Mouse (Mus musculus) lung, postnatal 0 days (tissue): ENCODE data around the gene Nkx3-2. TPM values are rescaled to one million over a fixed set of nuclear protein-coding genes. Genes with fewer than 3 reads are reported as not detected.
A peak's percentile ranks its signal among the peaks of the same experiment; 100 is the strongest.

Experiments
- ATAC-seq: fragments of 200-750 bp; cut with Nextera tagmentation; 2 replicates; pipeline ENCODE4 v1.8.0; 2017; ENCODE audit warnings: moderate library complexity
- DNase-seq: peaks from one replicate; pipeline ENCODE4 v3.0.0-alpha.2; 2016; ENCODE audit warnings: low spot score
- H3K27ac ChIP-seq: fragments of 300-500 bp; sonication (generic); 2 replicates; pipeline ENCODE4 v1.5.1; 2014; ENCODE audit warnings: antibody characterized with exemption, mild to moderate bottlenecking, low read length, mixed read lengths
- H3K27me3 ChIP-seq: fragments of 300-500 bp; sonication (generic); replicated peaks from 2 replicates; pipeline ENCODE4 v1.6.1; 2014; ENCODE audit warnings: low read length, mixed read lengths; ENCODE audit not compliant: insufficient read depth
- H3K36me3 ChIP-seq: fragments of 300-500 bp; sonication (generic); 2 replicates; pipeline ENCODE4 v1.6.1; 2014; ENCODE audit warnings: low read length, mixed read lengths; ENCODE audit not compliant: insufficient read depth
- H3K4me1 ChIP-seq: fragments of 300-500 bp; sonication (generic); 2 replicates; pipeline ENCODE4 v1.6.1; 2014; ENCODE audit warnings: antibody characterized with exemption, low read depth, low read length, mixed read lengths; ENCODE audit not compliant: insufficient read depth
- H3K4me2 ChIP-seq: fragments of 300-500 bp; sonication (generic); replicated peaks from 2 replicates; pipeline ENCODE4 v1.6.1; 2014; ENCODE audit warnings: low read depth, mild to moderate bottlenecking, low read length, moderate library complexity, mixed read lengths
- H3K4me3 ChIP-seq: fragments of 300-500 bp; sonication (generic); 2 replicates; pipeline ENCODE4 v1.5.1; 2014; ENCODE audit warnings: low read depth, low read length
- H3K9ac ChIP-seq: fragments of 300-500 bp; sonication (generic); replicated peaks from 2 replicates; pipeline ENCODE4 v1.6.1; 2014; ENCODE audit warnings: low read depth, mild to moderate bottlenecking
- H3K9me3 ChIP-seq: fragments of 300-500 bp; sonication (generic); 2 replicates; pipeline ENCODE4 v1.6.1; 2016; ENCODE audit warnings: low read length, mixed read lengths
- CTCF ChIP-seq: IDR thresholded peaks from 2 replicates; pipeline ENCODE4 v1.5.1; 2016; ENCODE audit warnings: antibody characterized with exemption, mild to moderate bottlenecking
- EP300 ChIP-seq: IDR thresholded peaks from 2 replicates; pipeline ENCODE4 v1.6.1; 2016; ENCODE audit warnings: antibody characterized with exemption, mild to moderate bottlenecking, control low read depth
- WGBS: fragments of 180-500 bp; shearing (Covaris S2); extraction: QIAGEN DNeasy Blood & Tissue Kit; methylation state at CpG from one replicate; pipeline ENCODE4 v1.1.7; 2014; 5-methylcytosine and 5-hydroxymethylcytosine counted together
- polyA plus RNA-seq: library from polyadenylated mRNA; unstranded; fragments of >200 nt; fragmentation: Nextera tagmentation; extraction: Ambion mirVana; gene quantifications from 2 replicates; pipeline ENCODE4 v1.2.1, GENCODE M21; 2015

Gene Nkx3-2
- polyA plus RNA-seq, result not detected in 2 replicates

GRCm38 (mm10) chr5:41763731-41764721, at the start of gene Nkx3-2:
Gene Nkx3-2 (minus strand): TSS chr5:41764501.
- no peak for DNase-seq
- H3K4me3 ChIP-seq, result peak within 1 kb of the TSS; percentile 28
- peaks cover 79% of the 10 kb centered on the region for H3K27me3 ChIP-seq

GRCm38 (mm10) chr5:41812516-41812915, 48.2 kb upstream of the Nkx3-2 start:
- TF ChIP-seq CTCF (no peak), EP300 (no peak)

More at GRCm38 (mm10) chr5:41763731-41764721, at the start of gene Nkx3-2:
- peaks cover 2% of the 10 kb centered on the region; the same call in 1 of the 2 replicates for H3K4me1 ChIP-seq
- no peak for TF ChIP-seq CTCF
- no peak for TF ChIP-seq EP300
- peak within 1 kb of the TSS; percentile 43 for H3K4me2 ChIP-seq
- no peak within 1 kb of the TSS for H3K9ac ChIP-seq
- H3K36me3 ChIP-seq, result no peaks in the 10 kb centered on the region
- WGBS, result 1% methylated on average over 70 of the region's 79 CpGs
- peak; percentile 19; the same call in 1 of the 2 replicates for ATAC-seq
- H3K27ac ChIP-seq, result no peak within 1 kb of the TSS
- no peaks in the 10 kb centered on the region for H3K9me3 ChIP-seq

DNA sequence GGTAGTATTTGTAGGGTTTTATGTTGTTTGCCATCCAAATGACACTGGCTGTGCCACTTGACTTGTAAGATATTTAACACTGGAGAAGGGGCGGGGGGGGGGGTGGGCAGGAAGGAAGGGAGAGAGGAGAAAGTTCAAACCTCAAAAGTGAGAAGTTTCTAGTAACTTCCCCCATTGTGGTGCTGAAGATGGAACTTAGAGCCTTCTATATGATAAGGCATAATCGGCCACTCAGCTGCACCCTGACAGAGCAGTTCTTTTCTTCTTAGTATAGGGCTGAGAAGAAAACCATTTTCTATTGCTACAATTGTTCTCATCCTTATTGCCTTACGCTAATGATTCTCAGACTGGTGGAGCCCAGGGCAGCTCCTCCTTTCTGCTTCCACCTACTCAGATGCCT, 47.0 kb upstream of the Nkx3-2 start:
- TF ChIP-seq CTCF (no peak), EP300 (no peak)
- no peaks in the 10 kb centered on the region for H3K9me3 ChIP-seq
- WGBS, result 81% methylated on average over 3 of the region's 3 CpGs
- H3K27ac ChIP-seq, result no peak overlapping the region
- H3K27me3 ChIP-seq, result no peaks in the 10 kb centered on the region
- H3K9ac ChIP-seq, result no peak overlapping the region
- no peak overlapping the region for H3K4me2 ChIP-seq
- H3K36me3 ChIP-seq, result peaks cover 27% of the 10 kb centered on the region; the same call in 1 of the 2 replicates
- ATAC-seq, result no peak
- no peak overlapping the region for H3K4me3 ChIP-seq
- no peaks in the 10 kb centered on the region for H3K4me1 ChIP-seq
- DNase-seq, result no peak

More at GRCm38 (mm10) chr5:41812516-41812915, 48.2 kb upstream of the Nkx3-2 start:
- H3K9ac ChIP-seq, result no peak overlapping the region
- no peaks in the 10 kb centered on the region for H3K27me3 ChIP-seq
- no peak for ATAC-seq
- H3K9me3 ChIP-seq, result no peaks in the 10 kb centered on the region
- H3K4me2 ChIP-seq, result no peak overlapping the region
- H3K36me3 ChIP-seq, result peaks cover 32% of the 10 kb centered on the region; the same call in 1 of the 2 replicates
- no peak for DNase-seq
- no peaks in the 10 kb centered on the region for H3K4me1 ChIP-seq
- H3K27ac ChIP-seq, result no peak overlapping the region
- WGBS, result 90% methylated on average over 6 of the region's 6 CpGs
- no peak overlapping the region for H3K4me3 ChIP-seq

DNA sequence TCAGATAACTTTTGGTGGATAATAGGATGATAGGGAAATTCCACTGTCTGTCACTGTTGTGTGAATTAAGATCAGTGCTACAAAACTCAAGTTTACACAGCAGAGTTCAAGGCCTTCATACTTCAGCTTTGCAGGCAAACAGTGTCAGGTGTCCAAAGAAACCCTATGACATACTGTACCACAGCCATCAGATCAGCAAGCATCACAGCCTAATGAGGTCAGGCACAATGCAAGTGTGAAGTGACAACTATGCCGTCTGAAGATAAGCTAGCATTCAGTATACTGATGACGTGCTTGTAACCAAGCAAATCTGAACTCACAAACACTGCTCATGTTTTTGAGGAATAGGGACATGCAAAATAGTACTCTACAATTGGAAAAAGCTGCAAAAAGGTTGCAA, 43.1 kb upstream of the Nkx3-2 start:
- WGBS, result 77% methylated on average over 2 of the region's 2 CpGs
- H3K4me2 ChIP-seq, result no peak overlapping the region
- no peak for DNase-seq

DNA sequence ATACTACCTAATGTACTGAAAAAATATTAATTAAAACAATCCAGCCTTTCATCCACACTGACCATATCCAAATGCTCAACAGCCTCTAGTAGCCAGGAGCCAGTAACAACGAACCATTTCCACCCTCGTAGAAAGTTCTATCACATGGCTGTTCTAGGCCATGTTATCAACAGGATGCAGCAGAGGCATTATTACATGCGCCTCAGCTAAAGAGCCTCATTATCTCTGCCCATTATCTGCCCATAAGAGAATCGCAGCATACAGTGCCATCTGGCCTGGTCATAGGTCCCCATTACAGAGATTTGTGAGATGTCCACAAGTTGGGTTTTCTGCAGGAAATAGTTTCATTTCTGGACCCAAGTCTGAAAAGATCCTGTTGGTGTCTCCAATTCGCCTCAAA, 41.9 kb upstream of the Nkx3-2 start:
- TF ChIP-seq CTCF (no peak), EP300 (no peak)

More for the DNA sequence above, 43.1 kb upstream of the Nkx3-2 start:
- no peaks in the 10 kb centered on the region for H3K4me1 ChIP-seq
- H3K36me3 ChIP-seq, result peaks cover 21% of the 10 kb centered on the region; the same call in 1 of the 2 replicates
- H3K9me3 ChIP-seq, result no peaks in the 10 kb centered on the region
- no peak overlapping the region for H3K27ac ChIP-seq
- no peak overlapping the region for H3K9ac ChIP-seq
- H3K27me3 ChIP-seq, result no peaks in the 10 kb centered on the region
- no peak for ATAC-seq
- TF ChIP-seq CTCF, result no peak
- no peak for TF ChIP-seq EP300
- H3K4me3 ChIP-seq, result no peak overlapping the region

GRCm38 (mm10) chr5:41805085-41805484, 40.8 kb upstream of the Nkx3-2 start:
- 86% methylated on average over 2 of the region's 2 CpGs for WGBS
- Histone ChIP-seq H3K27me3 (no peaks in the 10 kb centered on the region), H3K4me3 (no peak overlapping the region), H3K4me2 (no peak overlapping the region), H3K9me3 (no peaks in the 10 kb centered on the region), H3K27ac (no peak overlapping the region), H3K4me1 (no peaks in the 10 kb centered on the region), H3K36me3 (peaks cover 26% of the 10 kb centered on the region; the same call in 1 of the 2 replicates), H3K9ac (no peak overlapping the region)
- no peak for TF ChIP-seq EP300
- no peak for TF ChIP-seq CTCF
- no peak for ATAC-seq
- DNase-seq, result no peak

More for the DNA sequence above, 41.9 kb upstream of the Nkx3-2 start:
- peaks cover 21% of the 10 kb centered on the region; the same call in 1 of the 2 replicates for H3K36me3 ChIP-seq
- H3K4me1 ChIP-seq, result no peaks in the 10 kb centered on the region
- DNase-seq (no peak), ATAC-seq (no peak)
- H3K27ac ChIP-seq, result no peak overlapping the region
- H3K27me3 ChIP-seq, result no peaks in the 10 kb centered on the region
- H3K9ac ChIP-seq, result no peak overlapping the region
- H3K4me3 ChIP-seq, result no peak overlapping the region
- H3K9me3 ChIP-seq, result no peaks in the 10 kb centered on the region
- H3K4me2 ChIP-seq, result no peak overlapping the region
- WGBS, result 84% methylated on average over 5 of the region's 5 CpGs
